Mouse (Mus musculus): ENCODE measurements around the gene Bbs5. TPM values are rescaled to one million over a fixed set of nuclear protein-coding genes. Genes with fewer than 3 reads are reported as not detected.
A peak's percentile ranks its signal among the peaks of the same experiment; 100 is the strongest.

The Bbs5 gene
- 1 to 10 TPM; 3.7 to 4.6 TPM for total RNA-seq (2021)
- long read RNA-seq, experiment 1, partial matches to known transcripts = 0 of 4 reads
- long read RNA-seq, experiment 1, other reads (novel, unspliced or antisense) = 0 of 4 reads
- long read RNA-seq, experiment 2, transcript Bbs5-201 (12 exons, 1,468 nt) = major isoform, 6 of 7 reads
- long read RNA-seq, experiment 2, partial matches to known transcripts = 0 of 7 reads
- long read RNA-seq, experiment 2, other reads (novel, unspliced or antisense) = 1 of 7 reads

- DNase-seq = peak; percentile 94
- TF ChIP-seq CTCF (IDR thresholded peaks at IDR 0.05) = no peak
- intact Hi-C loops (cut with DNase I) = no loop called here
- Histone ChIP-seq H3K27ac (peak within 1 kb of the TSS; percentile 80), H3K4me3 (peak within 1 kb of the TSS; percentile 95)
Observed at GRCm38 (mm10) chr2:69646726-69647490, at the start of gene Bbs5. Gene Bbs5, plus strand, starts transcription at chr2:69647171.

- intact Hi-C loops (cut with DNase I) = no loop called here
- Histone ChIP-seq H3K4me3 (no peak overlapping the region), H3K27ac (no peak overlapping the region)
- TF ChIP-seq CTCF (IDR thresholded peaks at IDR 0.05) = no peak
- DNase-seq = no peak
Observed at GRCm38 (mm10) chr2:69603726-69604393, 43.1 kb upstream of the Bbs5 start.

- H3K27ac ChIP-seq = no peak overlapping the region
- DNase-seq = no peak
- no peak for TF ChIP-seq CTCF (IDR thresholded peaks at IDR 0.05)
- intact Hi-C loops (cut with DNase I) = no loop called here
- H3K4me3 ChIP-seq = no peak overlapping the region
Observed at GRCm38 (mm10) chr2:69606621-69607020, 40.4 kb upstream of the Bbs5 start.

GRCm38 (mm10) chr2:69612237-69612636, 34.7 kb upstream of the Bbs5 start:
- no peak for TF ChIP-seq CTCF (IDR thresholded peaks at IDR 0.05)
- intact Hi-C loops (cut with DNase I) = no loop called here
- Histone ChIP-seq H3K27ac (no peak overlapping the region), H3K4me3 (no peak overlapping the region)
- DNase-seq = no peak

GRCm38 (mm10) chr2:69612716-69613115, 34.3 kb upstream of the Bbs5 start:
- no peak for TF ChIP-seq CTCF (IDR thresholded peaks at IDR 0.05)
- no peak overlapping the region for H3K4me3 ChIP-seq
- H3K27ac ChIP-seq = no peak overlapping the region
- no peak for DNase-seq
- intact Hi-C loops (cut with DNase I) = no loop called here

- Histone ChIP-seq H3K27ac (no peak overlapping the region), H3K4me3 (no peak overlapping the region)
- intact Hi-C loops (cut with DNase I) = no loop called here
- no peak for DNase-seq
- no peak for TF ChIP-seq CTCF (IDR thresholded peaks at IDR 0.05)
Observed at GRCm38 (mm10) chr2:69613237-69613636, 33.7 kb upstream of the Bbs5 start.

- intact Hi-C loops (cut with DNase I) = no loop called here
- no peak overlapping the region for H3K27ac ChIP-seq
- TF ChIP-seq CTCF (IDR thresholded peaks at IDR 0.05) = no peak
- no peak overlapping the region for H3K4me3 ChIP-seq
- DNase-seq = no peak
Observed at GRCm38 (mm10) chr2:69618336-69618735, 28.6 kb upstream of the Bbs5 start.

GRCm38 (mm10) chr2:69619286-69619685, 27.7 kb upstream of the Bbs5 start:
- no peak for TF ChIP-seq CTCF (IDR thresholded peaks at IDR 0.05)
- Histone ChIP-seq H3K27ac (no peak overlapping the region), H3K4me3 (no peak overlapping the region)
- intact Hi-C loops (cut with DNase I) = no loop called here
- no peak for DNase-seq

GRCm38 (mm10) chr2:69629215-69629614, 17.8 kb upstream of the Bbs5 start:
- H3K4me3 ChIP-seq = no peak overlapping the region
- no peak for TF ChIP-seq CTCF (IDR thresholded peaks at IDR 0.05)
- DNase-seq = no peak
- H3K27ac ChIP-seq = no peak overlapping the region
- intact Hi-C loops (cut with DNase I) = no loop called here

GRCm38 (mm10) chr2:69629914-69630313, 17.1 kb upstream of the Bbs5 start:
- intact Hi-C loops (cut with DNase I) = no loop called here
- H3K27ac ChIP-seq = no peak overlapping the region
- TF ChIP-seq CTCF (IDR thresholded peaks at IDR 0.05) = no peak
- no peak overlapping the region for H3K4me3 ChIP-seq
- no peak for DNase-seq

- no peak overlapping the region for H3K27ac ChIP-seq
- intact Hi-C loops (cut with DNase I) = no loop called here
- H3K4me3 ChIP-seq = no peak overlapping the region
- TF ChIP-seq CTCF (IDR thresholded peaks at IDR 0.05) = no peak
- DNase-seq = no peak
Observed at GRCm38 (mm10) chr2:69630792-69631191, 16.2 kb upstream of the Bbs5 start.

GRCm38 (mm10) chr2:69631449-69631848, 15.5 kb upstream of the Bbs5 start:
- H3K4me3 ChIP-seq = no peak overlapping the region
- DNase-seq = no peak
- peak; percentile 48 for TF ChIP-seq CTCF (IDR thresholded peaks at IDR 0.05)
- no peak overlapping the region for H3K27ac ChIP-seq
- intact Hi-C loops (cut with DNase I) = no loop called here

GRCm38 (mm10) chr2:69635064-69635701, 11.8 kb upstream of the Bbs5 start:
- peak; percentile 83 for TF ChIP-seq CTCF (IDR thresholded peaks at IDR 0.05)
- Histone ChIP-seq H3K4me3 (peak overlapping the region; percentile 72), H3K27ac (peak overlapping the region; percentile 69)
- intact Hi-C loops (cut with DNase I) = loop anchor here (2.0 kb wide), 2 partner anchors 40 to 144 kb away; no protein-coding TSS in a partner anchor
- DNase-seq = peak; percentile 42

Measured in gastrocnemius, adult 2 months (tissue).